Mouse (Mus musculus) gonadal fat pad, adult 2 months (tissue): ENCODE data around the gene Hdac9. TPM values are rescaled to one million over a fixed set of nuclear protein-coding genes. Genes with fewer than 3 reads are reported as not detected.

ENCODE experiments used
- DNase-seq: peaks from one replicate; pipeline ENCODE4 v3.0.0-alpha.2; 2012; ENCODE audit warnings: low read depth
- polyA plus RNA-seq: library from polyadenylated mRNA; depleted of rRNA; stranded (reverse); fragments of >200 nt; gene quantifications from 2 replicates; pipeline ENCODE4 v1.2.3, GENCODE M21; 2012

The Hdac9 gene
- polyA plus RNA-seq, 1 experiment = 4.5 TPM

GRCm38 (mm10) chr12:34697981-34698380 is 218.9 kb downstream of the Hdac9 start:
- DNase-seq = no peak

- no peak for DNase-seq
Observed at GRCm38 (mm10) chr12:34696736-34697135, 220.2 kb downstream of the Hdac9 start.

DNA sequence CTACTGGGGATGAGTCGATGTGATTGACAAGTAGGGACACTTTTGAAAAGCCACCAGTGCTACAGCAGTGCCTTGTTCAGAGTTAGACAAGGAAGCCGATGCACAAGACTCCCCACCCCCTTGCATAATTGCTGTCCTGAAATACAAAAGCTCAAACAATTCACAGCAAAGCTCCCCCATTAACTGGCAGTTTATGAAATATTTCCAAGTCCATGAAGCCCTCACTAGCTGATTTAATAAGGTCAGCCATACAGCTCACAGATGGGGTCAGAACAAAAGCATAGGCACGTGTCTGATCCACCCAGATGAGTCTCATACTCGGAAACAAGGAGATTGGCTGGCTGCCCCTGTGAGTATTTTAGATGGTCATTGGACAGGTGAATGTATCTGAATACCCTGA is 228.0 kb downstream of the Hdac9 start:
- DNase-seq = no peak

- DNase-seq = no peak
Observed at GRCm38 (mm10) chr12:34683375-34683774, 233.5 kb downstream of the Hdac9 start.

GRCm38 (mm10) chr12:34682657-34683056 is 234.2 kb downstream of the Hdac9 start:
- DNase-seq = no peak

DNA sequence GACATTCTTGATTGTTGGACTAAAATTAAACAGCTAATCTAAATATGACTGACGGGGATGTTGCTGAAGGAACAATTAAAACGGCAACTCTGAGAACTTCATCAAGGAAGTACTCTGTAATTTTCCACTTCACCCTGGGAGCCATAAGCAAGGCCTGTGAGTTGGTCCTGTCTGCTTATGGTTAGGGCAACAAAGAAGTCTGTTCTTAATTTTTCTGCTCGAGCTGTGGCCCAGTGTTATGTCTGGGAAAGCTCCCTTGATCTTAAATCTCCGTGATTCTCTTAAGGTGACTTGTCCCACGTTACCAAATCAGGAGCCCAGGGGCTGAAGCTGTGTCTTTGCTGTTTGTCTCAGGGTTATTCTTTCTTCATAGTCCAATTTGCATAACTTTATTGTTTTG is 236.3 kb downstream of the Hdac9 start:
- DNase-seq = no peak

- no peak for DNase-seq
Observed at GRCm38 (mm10) chr12:34677110-34677509, 239.8 kb downstream of the Hdac9 start.

GRCm38 (mm10) chr12:34674235-34674634 is 242.7 kb downstream of the Hdac9 start:
- DNase-seq = no peak

- DNase-seq = no peak
Observed at GRCm38 (mm10) chr12:34673539-34673938, 243.4 kb downstream of the Hdac9 start.

GRCm38 (mm10) chr12:34664758-34665157 is 252.1 kb downstream of the Hdac9 start:
- no peak for DNase-seq

DNA sequence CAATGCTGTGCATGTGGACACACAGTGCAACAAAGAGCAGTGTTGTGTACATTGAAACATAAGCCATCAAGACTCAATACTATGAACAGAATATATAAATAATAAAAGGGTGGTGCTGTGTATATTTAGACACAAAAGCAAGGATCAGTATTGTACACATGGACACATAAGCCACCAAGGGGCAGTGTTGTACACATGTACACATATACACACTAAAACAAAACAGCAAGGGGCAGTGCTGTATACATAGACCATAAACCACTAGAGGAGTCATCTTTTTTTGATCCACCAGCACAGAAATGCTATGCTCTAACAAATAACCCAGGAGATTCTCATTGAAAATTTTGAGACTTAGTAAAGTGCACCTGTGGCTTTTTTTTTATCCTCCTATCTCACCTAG is 255.5 kb downstream of the Hdac9 start:
- no peak for DNase-seq

DNA sequence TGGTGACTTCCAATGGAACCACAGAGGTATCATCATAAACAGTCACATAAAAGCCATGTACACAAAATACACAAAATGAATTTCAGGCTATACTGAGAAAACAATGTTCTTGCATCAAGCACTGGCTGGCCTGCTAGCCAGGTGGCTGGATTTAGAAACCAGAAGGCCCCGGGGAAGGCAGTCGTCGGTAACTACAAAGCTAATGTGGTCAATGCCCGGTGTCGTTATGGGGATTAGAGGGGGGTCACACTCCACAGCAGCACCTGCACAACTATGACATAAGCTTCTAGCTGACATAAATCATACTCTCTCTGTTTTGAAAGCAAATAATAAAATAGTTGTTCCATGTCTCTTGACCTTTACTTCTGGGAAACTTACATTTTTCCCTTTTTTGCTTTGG is 256.9 kb downstream of the Hdac9 start:
- DNase-seq = no peak

GRCm38 (mm10) chr12:34658568-34658967 is 258.3 kb downstream of the Hdac9 start:
- DNase-seq = no peak

GRCm38 (mm10) chr12:34658119-34658518 is 258.8 kb downstream of the Hdac9 start:
- no peak for DNase-seq

DNA sequence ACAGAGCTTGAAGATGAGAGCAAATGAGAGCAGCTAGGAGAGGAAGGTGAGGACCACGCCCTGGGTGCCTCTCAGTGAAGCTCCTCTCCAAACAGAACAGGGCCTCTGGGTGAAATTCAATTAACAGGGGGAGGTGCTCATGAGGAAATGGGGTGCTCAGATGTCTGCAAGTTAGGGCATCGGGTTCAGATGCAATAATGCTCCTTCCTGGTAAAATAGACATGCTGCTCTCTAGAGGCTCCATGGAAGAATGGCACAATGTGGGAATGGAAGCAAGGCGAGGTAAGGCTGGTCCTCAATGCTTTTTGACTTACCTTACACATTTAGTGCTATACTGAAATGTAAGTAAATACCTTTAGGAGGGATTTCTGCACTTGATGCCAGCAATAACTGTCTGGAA is 263.3 kb downstream of the Hdac9 start:
- DNase-seq = no peak

DNA sequence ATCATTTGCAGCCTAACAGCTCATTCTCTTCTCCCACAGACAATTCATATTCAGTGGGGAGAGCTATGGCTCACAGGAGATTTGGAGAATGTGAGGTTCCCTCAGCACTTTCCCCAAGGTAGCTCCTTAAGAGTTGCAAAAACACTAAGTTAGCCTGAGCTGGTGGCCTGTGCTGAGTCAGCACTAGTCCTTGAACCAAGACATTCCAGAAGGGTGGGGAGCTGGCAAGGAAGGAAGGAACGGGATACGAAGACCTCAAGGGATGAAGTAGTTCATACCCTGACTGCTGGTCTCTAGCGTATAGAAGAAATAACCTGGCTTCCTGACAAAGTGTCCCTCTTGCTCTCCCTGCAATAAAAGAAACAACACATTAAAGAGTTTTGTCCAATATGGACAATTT is 268.1 kb downstream of the Hdac9 start:
- no peak for DNase-seq

DNA sequence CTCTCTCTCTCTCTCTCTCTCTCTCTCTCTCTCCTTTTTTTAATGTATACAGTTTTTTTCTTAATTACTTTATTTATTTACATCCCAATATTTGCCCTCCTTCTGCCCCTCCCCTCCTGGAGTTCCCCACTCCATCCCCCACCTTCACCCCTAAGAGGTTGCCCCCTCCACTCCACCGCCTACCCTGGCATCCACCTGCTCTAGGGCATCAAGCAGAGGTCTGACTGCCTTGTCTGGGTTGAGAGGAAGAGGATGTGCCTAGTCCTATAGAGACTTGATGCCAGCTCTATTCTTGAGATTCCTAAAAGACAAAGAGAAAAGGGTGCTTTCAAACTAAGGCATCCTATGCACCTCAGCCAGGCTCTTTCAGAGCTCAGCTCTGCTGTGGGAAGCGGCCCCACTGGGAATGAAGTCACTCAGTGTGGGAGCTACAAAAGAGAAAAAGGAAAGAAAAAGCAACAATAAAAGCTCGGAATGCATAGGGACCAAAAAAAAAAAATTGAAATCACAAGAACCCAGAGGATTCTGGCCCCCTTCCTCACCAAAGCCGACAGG is 275.1 kb downstream of the Hdac9 start:
- no peak for DNase-seq

GRCm38 (mm10) chr12:34637238-34638124 is 279.4 kb downstream of the Hdac9 start:
- DNase-seq = no peak

- no peak for DNase-seq
Observed at GRCm38 (mm10) chr12:34619101-34619500, 297.8 kb downstream of the Hdac9 start.

- DNase-seq = no peak
Observed at GRCm38 (mm10) chr12:34618321-34618720, 298.6 kb downstream of the Hdac9 start.

DNA sequence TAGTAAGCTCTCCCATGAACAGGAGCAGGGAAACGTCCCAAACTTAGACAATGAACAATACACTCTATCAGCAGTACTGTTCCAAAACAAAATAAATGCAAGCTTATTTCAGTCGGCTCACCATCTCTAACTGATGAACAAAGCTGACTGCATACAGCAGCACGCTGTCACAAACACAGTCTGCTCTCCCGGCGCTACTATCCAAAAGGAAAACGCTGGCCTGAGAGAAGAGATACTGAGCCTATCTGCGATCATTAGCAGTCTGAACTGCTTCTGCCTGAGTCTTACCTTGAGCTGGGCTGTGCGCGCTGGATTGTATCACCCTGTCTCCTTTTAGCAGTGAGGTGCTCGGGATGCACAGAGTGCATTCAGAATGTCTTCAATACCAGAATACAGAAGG is 299.1 kb downstream of the Hdac9 start:
- DNase-seq = no peak

DNA sequence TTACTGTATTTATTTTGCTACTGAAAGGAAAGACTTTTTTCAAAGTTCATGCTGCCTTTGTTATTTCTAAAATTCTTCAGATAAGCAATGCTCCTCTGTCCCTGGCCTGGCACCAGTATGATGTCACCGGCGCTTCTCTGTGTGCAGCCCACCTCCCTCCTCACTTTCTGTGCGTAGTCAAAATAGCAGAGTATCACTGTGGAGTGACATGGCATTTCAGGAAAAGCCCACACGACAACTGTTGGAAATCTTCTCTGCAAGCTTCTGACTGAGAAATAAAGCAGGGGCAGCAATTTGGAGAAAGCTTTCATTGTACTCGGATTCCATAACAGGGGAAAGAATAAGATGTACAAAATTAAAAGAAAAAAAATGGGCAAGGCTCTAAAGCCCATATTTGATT is 302.1 kb downstream of the Hdac9 start:
- no peak for DNase-seq

DNA sequence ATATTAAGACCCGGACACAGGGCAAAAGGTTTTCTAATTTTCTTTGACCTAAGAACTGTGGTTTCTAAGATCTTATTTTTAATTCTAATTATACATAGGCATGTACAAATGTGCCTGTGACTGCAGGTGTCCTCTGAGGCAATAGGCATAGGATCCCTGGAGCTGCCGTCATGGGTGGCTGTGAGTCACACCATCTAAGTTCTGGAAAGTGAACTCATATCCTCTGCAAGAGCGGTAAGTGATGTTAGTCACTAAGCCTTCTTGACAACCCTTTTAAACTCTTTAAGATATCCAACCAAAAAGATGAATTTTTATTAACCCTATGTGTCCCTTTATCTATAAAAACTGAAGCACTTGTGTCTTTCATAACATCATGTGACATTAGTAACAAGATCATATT is 304.4 kb downstream of the Hdac9 start:
- no peak for DNase-seq

GRCm38 (mm10) chr12:34604521-34604920 is 312.4 kb downstream of the Hdac9 start:
- DNase-seq = no peak
